Mouse (Mus musculus): ENCODE data around the gene Zbtb20.

DNA sequence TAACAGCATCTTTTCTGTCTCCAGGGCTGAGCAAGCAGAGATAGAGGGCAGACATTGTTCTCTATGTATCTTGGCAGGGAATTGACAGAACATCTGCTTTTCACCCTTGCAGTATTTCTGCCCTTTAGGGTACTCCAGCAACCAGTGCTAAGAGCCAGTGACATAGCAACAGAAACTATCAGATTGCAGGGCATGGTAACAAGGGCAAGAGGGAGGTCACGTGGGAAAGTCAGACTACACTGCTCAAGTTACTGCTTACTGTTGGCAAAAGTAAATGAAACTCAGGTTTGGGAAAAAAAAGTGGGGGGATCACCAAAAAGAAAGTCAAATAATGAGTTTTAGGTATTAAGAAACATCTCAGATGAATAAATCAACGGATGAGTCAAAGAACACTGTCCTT, 9.9 kb downstream of the Zbtb20 start:
- TF ChIP-seq EP300 (IDR thresholded peaks at IDR 0.05) (no peak), CTCF (IDR thresholded peaks at IDR 0.05) (no peak)
